Mouse (Mus musculus): Measurements from ENCODE around the gene Rhoq. TPM values are rescaled to one million over a fixed set of nuclear protein-coding genes. Genes with fewer than 3 reads are reported as not detected.

The Rhoq gene
- polyA plus RNA-seq, 1 experiment from 2014 or later, result 23.0 TPM

- peak; percentile 64 for ATAC-seq (ENCODE audit: insufficient number of reproducible peaks, low FRiP score, low TSS enrichment, low read depth)
- under 1% methylated on average over 10 of the region's 10 CpGs for WGBS
- Histone ChIP-seq H3K4me3 (peak overlapping the region; percentile 82), H3K27me3 (no peaks in the 10 kb centered on the region), H3K9ac (no peak overlapping the region), H3K9me3 (no peaks in the 10 kb centered on the region), H3K27ac (peak overlapping the region; percentile 97), H3K4me1 (peaks cover 68% of the 10 kb centered on the region), H3K36me3 (peaks cover 3% of the 10 kb centered on the region; the same call in 1 of the 2 replicates), H3K4me2 (peak overlapping the region; percentile 76)
Observed at GRCm38 (mm10) chr17:86964502-86964901, 1.6 kb downstream of the Rhoq start.

- 69% methylated on average over 8 of the region's 8 CpGs for WGBS
- Histone ChIP-seq H3K9me3 (no peaks in the 10 kb centered on the region), H3K27me3 (no peaks in the 10 kb centered on the region), H3K4me1 (peaks cover 68% of the 10 kb centered on the region), H3K27ac (peak overlapping the region; percentile 97), H3K36me3 (peaks cover 8% of the 10 kb centered on the region), H3K9ac (no peak overlapping the region), H3K4me2 (peak overlapping the region; percentile 76), H3K4me3 (peak overlapping the region; percentile 82)
- no peak for ATAC-seq (ENCODE audit: insufficient number of reproducible peaks, low FRiP score, low TSS enrichment, low read depth)
Observed at GRCm38 (mm10) chr17:86965121-86965520, 2.2 kb downstream of the Rhoq start.

- Histone ChIP-seq H3K4me1 (peaks cover 69% of the 10 kb centered on the region), H3K27me3 (no peaks in the 10 kb centered on the region), H3K27ac (no peak overlapping the region), H3K4me2 (no peak overlapping the region), H3K4me3 (no peak overlapping the region), H3K9ac (no peak overlapping the region), H3K9me3 (no peaks in the 10 kb centered on the region), H3K36me3 (peaks cover 18% of the 10 kb centered on the region)
- no peak for ATAC-seq (ENCODE audit: insufficient number of reproducible peaks, low FRiP score, low TSS enrichment, low read depth)
- WGBS, result 78% methylated on average over 10 of the region's 10 CpGs
Observed at GRCm38 (mm10) chr17:86966040-86966439, 3.2 kb downstream of the Rhoq start.

- Histone ChIP-seq H3K9me3 (no peaks in the 10 kb centered on the region), H3K36me3 (peaks cover 20% of the 10 kb centered on the region), H3K9ac (no peak overlapping the region), H3K4me3 (no peak overlapping the region), H3K27ac (no peak overlapping the region), H3K27me3 (no peaks in the 10 kb centered on the region), H3K4me1 (peaks cover 60% of the 10 kb centered on the region), H3K4me2 (0 out of 2 replicates have a peak overlapping the region, but pooled peaks have one; percentile 4)
- 89% methylated on average over 12 of the region's 12 CpGs for WGBS
- no peak for ATAC-seq (ENCODE audit: insufficient number of reproducible peaks, low FRiP score, low TSS enrichment, low read depth)
Observed at GRCm38 (mm10) chr17:86967048-86967447, 4.2 kb downstream of the Rhoq start.

- Histone ChIP-seq H3K27me3 (no peaks in the 10 kb centered on the region), H3K9me3 (no peaks in the 10 kb centered on the region), H3K9ac (no peak overlapping the region), H3K27ac (peak overlapping the region; percentile 28; the same call in 1 of the 2 replicates), H3K36me3 (peaks cover 27% of the 10 kb centered on the region), H3K4me1 (peaks cover 57% of the 10 kb centered on the region), H3K4me2 (0 out of 2 replicates have a peak overlapping the region, but pooled peaks have one; percentile 4), H3K4me3 (no peak overlapping the region)
- ATAC-seq (ENCODE audit: insufficient number of reproducible peaks, low FRiP score, low TSS enrichment, low read depth), result no peak
- 59% methylated on average over 10 of the region's 10 CpGs for WGBS
Observed at GRCm38 (mm10) chr17:86967536-86968525, 4.9 kb downstream of the Rhoq start.

GRCm38 (mm10) chr17:86968581-86968980 lies 5.7 kb downstream of the Rhoq start:
- WGBS, result 78% methylated on average over 5 of the region's 5 CpGs
- Histone ChIP-seq H3K4me3 (no peak overlapping the region), H3K36me3 (peaks cover 33% of the 10 kb centered on the region), H3K27ac (no peak overlapping the region), H3K27me3 (no peaks in the 10 kb centered on the region), H3K9ac (no peak overlapping the region), H3K4me1 (peaks cover 57% of the 10 kb centered on the region), H3K9me3 (no peaks in the 10 kb centered on the region), H3K4me2 (no peak overlapping the region)
- no peak for ATAC-seq (ENCODE audit: insufficient number of reproducible peaks, low FRiP score, low TSS enrichment, low read depth)

GRCm38 (mm10) chr17:86969582-86969981 lies 6.7 kb downstream of the Rhoq start:
- H3K36me3 ChIP-seq, result peaks cover 42% of the 10 kb centered on the region
- H3K27me3 ChIP-seq, result no peaks in the 10 kb centered on the region
- WGBS, result 69% methylated on average over 5 of the region's 5 CpGs
- no peak overlapping the region for H3K4me2 ChIP-seq
- H3K4me3 ChIP-seq, result no peak overlapping the region
- no peak overlapping the region for H3K27ac ChIP-seq
- H3K9me3 ChIP-seq, result no peaks in the 10 kb centered on the region
- H3K4me1 ChIP-seq, result peaks cover 49% of the 10 kb centered on the region
- ATAC-seq (ENCODE audit: insufficient number of reproducible peaks, low FRiP score, low TSS enrichment, low read depth), result no peak
- no peak overlapping the region for H3K9ac ChIP-seq

- no peak overlapping the region for H3K9ac ChIP-seq
- 93% methylated on average over 14 of the region's 15 CpGs for WGBS
Observed at GRCm38 (mm10) chr17:86970026-86970750, 7.3 kb downstream of the Rhoq start.

GRCm38 (mm10) chr17:86971036-86971435 lies 8.2 kb downstream of the Rhoq start:
- no peak for ATAC-seq (ENCODE audit: insufficient number of reproducible peaks, low FRiP score, low TSS enrichment, low read depth)
- no peak overlapping the region for H3K4me2 ChIP-seq
- WGBS, result 75% methylated on average over 5 of the region's 5 CpGs
- H3K27me3 ChIP-seq, result no peaks in the 10 kb centered on the region
- H3K4me3 ChIP-seq, result no peak overlapping the region
- no peak overlapping the region for H3K9ac ChIP-seq
- no peaks in the 10 kb centered on the region for H3K9me3 ChIP-seq
- peaks cover 34% of the 10 kb centered on the region for H3K4me1 ChIP-seq
- H3K36me3 ChIP-seq, result peaks cover 52% of the 10 kb centered on the region
- no peak overlapping the region for H3K27ac ChIP-seq

More at GRCm38 (mm10) chr17:86970026-86970750, 7.3 kb downstream of the Rhoq start:
- ATAC-seq (ENCODE audit: insufficient number of reproducible peaks, low FRiP score, low TSS enrichment, low read depth), result no peak
- Histone ChIP-seq H3K9me3 (no peaks in the 10 kb centered on the region), H3K36me3 (peaks cover 46% of the 10 kb centered on the region), H3K4me1 (peaks cover 43% of the 10 kb centered on the region), H3K27me3 (no peaks in the 10 kb centered on the region), H3K4me2 (no peak overlapping the region), H3K4me3 (no peak overlapping the region), H3K27ac (no peak overlapping the region)

- Histone ChIP-seq H3K27ac (no peak overlapping the region), H3K4me2 (no peak overlapping the region), H3K4me1 (peaks cover 33% of the 10 kb centered on the region), H3K4me3 (no peak overlapping the region), H3K36me3 (peaks cover 57% of the 10 kb centered on the region), H3K9me3 (no peaks in the 10 kb centered on the region), H3K9ac (no peak overlapping the region), H3K27me3 (no peaks in the 10 kb centered on the region)
- no peak for ATAC-seq (ENCODE audit: insufficient number of reproducible peaks, low FRiP score, low TSS enrichment, low read depth)
- 87% methylated on average over 7 of the region's 7 CpGs for WGBS
Observed at GRCm38 (mm10) chr17:86971860-86972259, 9.0 kb downstream of the Rhoq start.

- H3K4me3 ChIP-seq, result no peak overlapping the region
- 95% methylated on average over 2 of the region's 2 CpGs for WGBS
- H3K4me2 ChIP-seq, result no peak overlapping the region
- no peaks in the 10 kb centered on the region for H3K27me3 ChIP-seq
- ATAC-seq (ENCODE audit: insufficient number of reproducible peaks, low FRiP score, low TSS enrichment, low read depth), result no peak
- H3K9ac ChIP-seq, result no peak overlapping the region
- peaks cover 21% of the 10 kb centered on the region for H3K4me1 ChIP-seq
- no peak overlapping the region for H3K27ac ChIP-seq
- H3K9me3 ChIP-seq, result no peaks in the 10 kb centered on the region
- H3K36me3 ChIP-seq, result peaks cover 56% of the 10 kb centered on the region
Observed at GRCm38 (mm10) chr17:86973097-86973496, 10.2 kb downstream of the Rhoq start.

GRCm38 (mm10) chr17:86976387-86976786 lies 13.5 kb downstream of the Rhoq start:
- peaks cover 62% of the 10 kb centered on the region for H3K36me3 ChIP-seq
- no peak overlapping the region for H3K4me2 ChIP-seq
- ATAC-seq (ENCODE audit: insufficient number of reproducible peaks, low FRiP score, low TSS enrichment, low read depth), result no peak
- 80% methylated on average over 10 of the region's 10 CpGs for WGBS
- H3K9me3 ChIP-seq, result no peaks in the 10 kb centered on the region
- H3K9ac ChIP-seq, result no peak overlapping the region
- H3K27me3 ChIP-seq, result no peaks in the 10 kb centered on the region
- H3K27ac ChIP-seq, result no peak overlapping the region
- no peaks in the 10 kb centered on the region for H3K4me1 ChIP-seq
- no peak overlapping the region for H3K4me3 ChIP-seq

All from limb, embryonic 15.5 days (tissue).